Mouse (Mus musculus) spleen, postnatal 14 days (tissue): ENCODE measurements around the gene Rnf8.

ENCODE experiments used
- DNase-seq, 2 experiments: peaks; one replicate each; pipeline ENCODE4 v3.0.0; 2021 to 2022; ENCODE audit warnings: low spot score in 2 of 2

Gene Rnf8

DNA sequence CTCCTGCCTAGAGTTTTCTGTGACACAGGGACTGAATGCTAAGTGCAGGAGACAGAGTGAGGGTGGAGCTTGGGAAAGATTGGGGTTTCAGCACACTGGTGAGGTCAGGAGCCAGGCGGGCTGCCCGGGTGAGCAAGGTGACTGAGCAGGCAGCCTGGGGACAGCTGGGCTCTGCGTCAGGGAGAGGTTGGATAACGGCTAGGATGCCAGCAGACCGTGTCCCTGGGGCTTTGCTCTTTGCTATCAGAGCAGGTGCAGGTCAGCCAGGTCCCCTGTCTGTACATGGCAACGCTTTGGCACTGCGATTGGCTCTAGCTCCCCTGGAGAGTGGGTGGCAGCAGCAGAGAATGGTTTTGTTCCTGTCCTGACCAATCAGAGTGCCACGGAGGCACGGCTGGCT lies 12.7 kb downstream of the Rnf8 start:
- DNase-seq, result no peak

DNA sequence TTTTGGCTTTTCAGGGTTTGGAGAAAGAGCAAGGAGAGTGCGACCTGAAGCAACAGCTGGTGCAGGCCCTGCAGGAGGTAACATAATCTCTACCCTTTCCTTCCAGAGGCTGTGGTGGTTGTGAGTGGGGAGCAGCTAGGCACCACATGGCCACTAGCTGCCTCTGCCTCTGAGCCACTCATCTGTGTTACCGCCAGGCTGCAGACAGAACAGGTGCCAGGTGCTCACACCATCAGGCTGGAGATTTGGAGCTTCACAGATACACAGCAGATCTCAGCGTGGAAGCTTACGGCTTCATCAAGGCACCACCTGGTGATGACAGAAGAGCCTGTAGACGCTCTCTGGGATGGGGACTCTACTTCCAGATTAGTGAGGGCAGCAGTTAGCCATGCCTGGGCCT lies 14.4 kb downstream of the Rnf8 start:
- DNase-seq, result no peak

DNA sequence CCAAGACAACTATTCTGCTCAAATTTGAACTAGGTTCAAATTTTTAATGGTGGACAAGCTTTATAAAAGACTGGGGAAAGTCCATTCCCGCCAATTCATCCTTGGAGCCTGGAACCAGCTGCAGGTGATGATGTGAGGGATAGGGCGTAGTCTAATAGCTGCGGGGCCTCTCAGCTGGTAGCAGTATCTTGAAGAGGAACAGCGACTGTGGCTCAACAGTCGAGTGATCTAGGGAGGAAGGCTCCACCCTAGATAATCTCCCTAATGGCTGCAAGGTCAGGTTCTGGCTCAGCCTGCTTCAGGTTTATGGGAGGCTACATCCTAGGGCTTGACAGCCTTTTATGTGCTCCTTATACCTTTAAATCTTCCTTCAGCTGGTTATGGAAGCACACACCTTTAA lies 15.0 kb downstream of the Rnf8 start:
- DNase-seq, result no peak

- DNase-seq, result no peak
Observed at GRCm38 (mm10) chr17:29632312-29632711, 17.7 kb downstream of the Rnf8 start.

GRCm38 (mm10) chr17:29635492-29635891 lies 20.9 kb downstream of the Rnf8 start:
- no peak for DNase-seq

- peak in 1 of 2 experiments; percentile 21 for DNase-seq
Observed at GRCm38 (mm10) chr17:29636118-29636517, 21.5 kb downstream of the Rnf8 start.

DNA sequence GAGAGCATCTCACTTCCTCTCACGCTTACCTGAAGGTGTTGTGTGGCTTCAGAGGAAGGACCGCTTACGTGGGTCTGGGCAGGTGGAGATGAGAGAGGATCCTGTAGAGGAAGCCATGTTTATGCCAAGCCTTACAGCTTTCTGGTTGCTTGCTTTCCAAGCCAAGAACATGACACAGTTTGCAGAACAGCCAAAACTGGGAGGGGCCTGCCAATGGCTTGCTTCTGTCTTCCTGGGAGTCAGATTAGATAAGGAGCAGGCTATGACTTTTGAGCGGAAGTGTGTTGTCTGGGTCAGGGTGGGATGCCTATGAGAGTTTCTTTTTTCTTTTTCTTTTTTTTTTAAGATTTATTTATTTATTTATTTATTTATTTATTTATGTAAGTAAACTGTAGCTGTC lies 22.8 kb downstream of the Rnf8 start:
- no peak for DNase-seq

GRCm38 (mm10) chr17:29637895-29638294 lies 23.3 kb downstream of the Rnf8 start:
- DNase-seq, result peak in 1 of 2 experiments; percentile 37

DNA sequence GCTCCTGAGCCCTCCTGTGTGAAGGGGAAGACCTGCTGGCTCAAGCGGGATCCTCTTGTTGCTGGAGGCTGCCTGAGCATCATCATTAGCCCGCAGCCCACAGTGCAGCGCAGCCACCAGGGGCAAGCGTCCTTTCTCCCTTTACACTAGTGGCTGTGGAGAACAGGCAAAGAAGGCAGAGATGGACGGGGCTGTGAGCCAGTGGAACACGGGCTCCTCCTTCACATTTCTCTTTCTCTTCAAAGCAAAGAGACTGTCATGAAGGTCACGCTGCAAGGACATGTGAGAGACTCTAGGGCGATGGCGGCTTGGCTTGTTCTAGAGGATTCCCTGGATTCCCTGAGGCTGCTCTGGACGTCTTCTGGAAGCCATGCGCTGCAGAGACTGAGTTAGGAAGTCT lies 26.4 kb downstream of the Rnf8 start:
- no peak for DNase-seq

DNA sequence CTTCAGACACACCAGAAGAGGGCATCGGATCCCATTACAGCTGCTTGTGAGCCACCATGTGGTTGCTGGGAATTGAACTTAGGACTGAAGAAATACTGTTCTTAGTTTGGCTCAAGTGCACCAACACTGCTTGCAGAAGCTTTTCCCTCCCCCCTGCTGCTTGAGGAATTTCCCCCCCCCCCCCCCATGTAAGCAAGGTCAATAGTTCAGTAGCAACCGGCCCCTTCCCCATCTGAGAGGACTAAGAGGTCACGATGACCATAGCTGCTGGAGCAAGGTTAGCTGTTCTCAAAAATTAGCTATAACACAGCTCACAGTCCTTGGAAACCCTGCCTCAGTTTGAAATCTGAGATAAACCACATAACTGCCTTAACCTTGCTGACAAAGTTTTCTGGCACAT lies 27.6 kb downstream of the Rnf8 start:
- DNase-seq, result no peak

- no peak for DNase-seq
Observed at GRCm38 (mm10) chr17:29658249-29658648, 43.7 kb downstream of the Rnf8 start.

DNA sequence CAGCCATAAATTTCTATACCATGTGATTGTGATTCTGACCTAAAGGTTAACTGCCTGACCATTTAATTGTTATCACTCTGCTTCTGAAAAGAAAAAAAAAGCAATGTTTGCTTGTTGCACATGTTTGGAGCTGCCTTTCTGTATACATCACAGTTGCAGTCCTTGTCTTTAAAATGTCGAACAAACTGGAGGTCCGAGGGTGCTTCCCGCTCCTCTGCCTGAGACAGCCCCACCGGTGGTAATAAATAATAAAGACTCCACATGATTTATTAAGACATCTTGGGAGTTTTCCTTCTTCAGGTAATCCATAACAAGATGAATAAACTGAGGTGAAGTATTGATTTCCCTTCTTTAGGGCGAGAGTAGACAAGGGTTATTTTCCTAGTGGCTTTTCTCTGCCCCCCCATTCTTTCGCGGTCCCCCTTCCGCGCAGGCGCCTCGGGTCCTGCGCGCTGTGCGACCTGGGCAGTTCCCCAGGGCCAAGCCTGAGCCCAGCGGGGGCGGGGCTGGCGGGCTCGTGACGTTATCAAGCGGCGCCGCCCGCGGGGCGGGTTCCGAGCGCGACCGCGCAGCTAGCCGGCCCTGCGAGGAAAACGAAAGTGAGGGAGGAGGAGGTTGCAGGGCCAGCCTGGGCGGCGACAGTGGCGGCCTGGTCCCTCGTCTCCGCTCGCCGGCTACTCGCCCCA lies 45.6 kb downstream of the Rnf8 start, which contains the start of gene Cmtr1:
Gene Cmtr1 (plus strand): TSS at position 520 of the 686 bp plus-strand sequence.
- DNase-seq, result peak; percentile 97 to 99

GRCm38 (mm10) chr17:29660762-29661391 lies 46.3 kb downstream of the Rnf8 start:
- no peak for DNase-seq

GRCm38 (mm10) chr17:29662145-29662544 lies 47.6 kb downstream of the Rnf8 start:
- no peak for DNase-seq

DNA sequence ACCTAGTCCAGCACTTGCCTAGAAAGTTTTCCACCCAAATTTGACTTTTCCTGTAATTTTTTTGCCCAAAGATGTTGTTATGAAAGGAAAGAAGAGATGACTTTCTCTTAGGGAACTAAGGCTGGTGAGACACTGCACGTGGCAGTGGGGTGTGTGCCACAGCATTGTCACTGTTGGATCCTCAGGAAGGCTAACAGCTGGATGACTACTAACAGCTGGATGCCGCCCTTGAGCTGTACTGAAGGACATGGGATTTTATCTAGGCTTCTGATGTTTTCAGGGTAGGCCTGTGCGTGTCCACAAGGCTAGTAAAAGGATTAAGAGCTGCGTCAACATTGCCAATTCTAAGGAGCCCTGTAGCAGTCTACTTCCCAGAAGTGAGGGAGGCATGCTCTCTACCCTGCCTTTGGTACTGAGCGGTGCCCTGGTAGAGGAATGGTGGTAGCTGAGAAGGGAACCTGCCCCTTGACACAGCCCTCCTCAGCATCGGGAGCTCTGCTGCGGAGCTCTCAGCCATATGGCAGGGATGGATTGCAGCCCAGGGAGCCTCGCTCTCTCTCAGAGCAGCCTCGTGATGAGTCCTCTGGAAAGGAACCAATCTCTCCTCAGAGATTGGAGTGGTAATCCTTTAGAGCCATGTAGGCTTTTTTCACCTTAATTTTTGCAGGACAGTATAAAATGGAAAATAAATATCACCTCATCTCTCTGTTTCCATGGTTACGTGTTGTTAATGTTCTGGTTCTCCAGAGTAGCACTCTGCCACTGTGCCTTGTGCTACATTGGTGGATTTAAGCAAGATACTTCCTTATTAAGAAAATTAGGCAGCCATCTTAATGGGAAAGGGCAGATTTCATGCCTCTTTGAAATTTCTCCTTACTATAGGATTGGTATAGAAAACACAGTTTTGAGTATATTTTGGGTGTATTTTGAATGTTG lies 53.7 kb downstream of the Rnf8 start:
- no peak for DNase-seq

- no peak for DNase-seq
Observed at GRCm38 (mm10) chr17:29669030-29669429, 54.4 kb downstream of the Rnf8 start.

DNA sequence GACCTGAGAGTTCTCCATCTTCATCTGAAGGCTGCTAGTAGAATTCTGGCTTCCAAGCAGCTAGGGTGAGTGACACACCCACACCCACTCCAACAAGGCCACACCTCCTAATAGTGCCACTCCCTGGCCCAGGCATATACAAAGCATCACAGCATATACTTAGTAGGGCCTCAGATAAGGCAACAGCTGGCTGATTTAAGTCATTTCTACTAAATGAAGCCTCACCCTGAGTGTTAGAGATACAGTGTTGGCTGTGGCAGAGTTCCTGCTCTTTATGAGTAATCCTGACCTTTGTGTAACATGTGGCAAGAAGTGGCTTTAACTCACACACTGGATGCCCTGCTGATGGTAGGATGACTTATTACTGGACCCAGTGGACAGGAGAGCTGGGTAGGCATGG lies 55.3 kb downstream of the Rnf8 start:
- no peak for DNase-seq

DNA sequence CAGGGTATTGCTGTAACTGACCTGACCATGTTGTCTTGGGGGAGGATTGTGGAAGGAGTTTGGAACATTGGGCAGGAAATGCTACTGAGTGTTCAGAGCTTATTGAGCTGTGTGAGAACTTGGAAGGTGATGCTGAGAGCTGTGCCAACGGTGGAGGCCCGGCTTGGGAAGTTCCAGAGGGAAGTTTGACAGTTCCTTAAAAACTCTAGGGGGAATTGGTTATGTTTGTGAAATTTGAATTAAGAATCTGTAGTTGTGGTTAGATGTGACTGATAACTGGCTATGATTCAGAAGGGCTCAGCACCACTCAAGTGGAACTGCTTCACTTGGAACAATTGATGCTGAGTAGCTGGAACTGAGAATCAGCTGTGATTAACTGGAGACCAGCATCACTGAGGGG lies 56.4 kb downstream of the Rnf8 start:
- DNase-seq, result no peak

- DNase-seq, result no peak
Observed at GRCm38 (mm10) chr17:29673325-29673724, 58.7 kb downstream of the Rnf8 start.

DNA sequence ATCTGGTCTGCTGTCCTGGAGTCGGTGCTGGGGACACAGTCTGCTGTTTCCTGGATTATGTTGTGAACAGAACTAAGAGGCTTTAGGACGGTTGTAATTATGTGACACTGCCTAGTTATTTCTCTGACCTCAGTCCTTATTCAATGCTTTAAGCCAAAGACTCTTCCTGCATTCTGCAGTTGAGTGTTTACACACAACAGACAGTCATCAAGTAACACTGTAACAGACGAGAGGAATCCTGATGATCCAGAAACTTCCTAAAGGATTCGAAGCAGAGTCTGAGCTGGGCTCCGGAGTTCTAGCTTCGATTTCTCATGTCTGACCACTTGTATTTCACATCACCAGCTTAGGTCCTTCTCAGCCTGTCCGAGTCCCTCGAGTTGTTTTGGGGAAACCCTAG lies 63.9 kb downstream of the Rnf8 start:
- no peak for DNase-seq

GRCm38 (mm10) chr17:29679038-29679767 lies 64.6 kb downstream of the Rnf8 start:
- DNase-seq, result no peak

- no peak for DNase-seq
Observed at GRCm38 (mm10) chr17:29680174-29680573, 65.6 kb downstream of the Rnf8 start.
